Mouse (Mus musculus): ENCODE measurements around the gene Kcnk7.

- TF ChIP-seq GATA1 (IDR thresholded peaks at IDR 0.05; ENCODE audit: borderline replicate concordance, low read length) (no peak), FLI1 (IDR thresholded peaks at IDR 0.05; ENCODE audit: low read length) (no peak)
Measured at GRCm38 (mm10) chr19:5687738-5688137, 16.4 kb upstream of the Kcnk7 start.
